Mouse (Mus musculus) urinary bladder, adult 2 months (tissue): ENCODE results near the gene Gnb5. TPM values are rescaled to one million over a fixed set of nuclear protein-coding genes. Genes with fewer than 3 reads are reported as not detected.

Experiments
- DNase-seq: peaks from one replicate; pipeline ENCODE4 v3.0.0; 2022; ENCODE audit warnings: low spot score
- polyA plus RNA-seq: library from polyadenylated mRNA; depleted of rRNA; stranded (reverse); fragments of >200 nt; gene quantifications from 2 replicates; pipeline ENCODE4 v1.2.3, GENCODE M21; 2012; rRNA removed

Gnb5 gene
- polyA plus RNA-seq: 17.6 and 20.6 TPM in 2 replicates

DNA sequence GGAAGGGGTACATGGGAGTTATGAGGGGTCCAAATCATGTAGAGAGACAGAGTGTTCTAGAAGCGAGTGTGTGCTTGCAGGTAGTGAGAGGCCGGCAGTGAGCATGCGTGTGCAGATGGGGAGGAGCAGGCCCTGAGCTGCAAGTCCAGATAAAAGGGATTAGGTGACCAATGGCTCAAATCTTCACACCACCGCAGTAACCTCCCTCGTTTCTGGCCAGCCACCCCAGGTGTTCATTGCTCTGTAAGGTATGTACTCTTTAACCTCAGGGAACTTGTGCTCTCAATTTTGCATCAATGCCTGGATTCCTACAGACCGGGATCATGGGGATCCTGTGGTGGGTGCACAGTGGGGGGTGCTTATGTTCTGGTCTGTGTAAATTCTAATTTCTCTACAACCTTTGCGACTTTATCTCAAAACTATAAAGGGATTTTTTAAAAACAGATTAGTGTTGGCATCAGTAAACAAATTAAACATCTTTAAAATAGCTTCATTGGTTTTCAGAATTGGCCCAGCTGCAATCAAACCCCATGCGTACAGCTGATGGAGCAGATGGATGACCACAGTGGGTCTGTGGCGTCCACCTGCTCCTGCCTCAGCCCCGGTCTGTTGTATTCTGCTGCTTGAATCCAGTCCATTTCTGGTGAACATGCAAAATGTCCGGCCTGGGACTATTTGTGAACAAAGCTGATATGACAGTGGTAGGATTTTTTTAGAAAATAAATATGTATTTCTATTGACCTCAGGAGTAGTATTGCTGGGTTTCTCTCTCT is at the start of gene Gnb5:
Gnb5 (plus strand) TSS at position 163 of the 773 bp plus-strand sequence.
- DNase-seq: no peak

DNA sequence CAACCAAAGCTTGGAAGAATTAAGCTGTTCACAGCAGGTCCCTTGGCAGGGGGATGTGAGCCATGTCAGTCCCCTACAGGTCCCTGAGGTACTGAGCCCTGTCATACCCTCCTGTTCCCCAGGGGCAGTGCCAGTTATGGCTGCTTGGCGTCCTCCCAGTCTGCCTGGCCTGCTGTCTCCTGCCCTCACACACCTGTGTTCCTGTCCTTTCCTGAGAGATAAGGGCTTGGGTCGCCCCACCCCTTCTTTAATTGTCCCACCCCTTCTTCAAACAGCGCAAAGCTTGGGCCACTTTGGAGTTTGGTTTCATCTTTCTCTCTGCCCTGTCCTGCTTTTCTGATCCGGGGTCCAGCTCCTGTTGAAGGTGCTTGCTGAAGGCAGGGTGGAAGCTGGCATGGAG is 47.3 kb upstream of the Gnb5 start:
- no peak for DNase-seq

DNA sequence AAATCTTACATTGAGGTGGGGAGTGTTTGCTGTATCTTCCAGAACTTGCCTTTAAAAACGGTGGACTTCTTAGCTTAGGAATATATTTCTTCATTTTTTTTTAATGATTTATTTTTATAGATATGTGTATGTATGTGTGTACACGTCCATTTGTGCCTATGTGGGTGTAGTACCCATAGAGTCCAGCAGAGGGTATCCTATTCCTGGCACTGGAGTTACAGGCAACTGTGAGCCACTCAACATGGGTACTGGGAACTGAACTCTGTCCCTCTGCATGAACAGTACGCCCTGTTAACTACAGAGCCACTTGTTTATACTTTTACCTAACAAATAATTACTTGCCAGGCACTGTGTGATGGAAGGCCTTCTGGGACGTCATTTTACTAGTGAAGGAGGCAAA is 46.4 kb upstream of the Gnb5 start:
- DNase-seq: no peak

DNA sequence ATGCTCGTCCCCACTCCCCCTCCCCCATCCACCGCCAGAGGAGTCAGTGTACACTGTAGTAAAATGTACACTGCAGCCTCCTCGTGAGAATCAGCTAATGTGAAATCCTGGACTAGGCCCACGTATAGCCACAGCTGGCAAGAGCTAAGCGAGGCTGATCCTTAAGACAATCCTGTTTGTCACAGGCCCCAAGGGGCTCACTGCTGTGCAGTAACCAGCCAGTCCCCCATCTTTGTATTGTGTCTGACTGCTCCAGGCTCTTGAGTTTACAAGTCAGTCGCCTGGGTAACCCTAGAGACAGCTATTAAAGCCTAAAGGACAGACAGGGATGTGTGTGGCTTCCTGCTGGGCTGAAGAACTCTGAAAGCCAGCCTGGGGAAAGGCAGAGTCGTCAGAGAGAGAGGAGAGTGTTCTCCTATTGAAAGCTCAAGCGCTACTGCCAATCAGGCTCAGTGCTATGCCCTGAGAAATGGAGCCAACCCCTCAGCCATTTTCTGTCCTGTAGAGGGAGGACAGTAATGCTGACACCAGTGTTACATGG is 44.7 kb upstream of the Gnb5 start:
- DNase-seq: no peak

DNA sequence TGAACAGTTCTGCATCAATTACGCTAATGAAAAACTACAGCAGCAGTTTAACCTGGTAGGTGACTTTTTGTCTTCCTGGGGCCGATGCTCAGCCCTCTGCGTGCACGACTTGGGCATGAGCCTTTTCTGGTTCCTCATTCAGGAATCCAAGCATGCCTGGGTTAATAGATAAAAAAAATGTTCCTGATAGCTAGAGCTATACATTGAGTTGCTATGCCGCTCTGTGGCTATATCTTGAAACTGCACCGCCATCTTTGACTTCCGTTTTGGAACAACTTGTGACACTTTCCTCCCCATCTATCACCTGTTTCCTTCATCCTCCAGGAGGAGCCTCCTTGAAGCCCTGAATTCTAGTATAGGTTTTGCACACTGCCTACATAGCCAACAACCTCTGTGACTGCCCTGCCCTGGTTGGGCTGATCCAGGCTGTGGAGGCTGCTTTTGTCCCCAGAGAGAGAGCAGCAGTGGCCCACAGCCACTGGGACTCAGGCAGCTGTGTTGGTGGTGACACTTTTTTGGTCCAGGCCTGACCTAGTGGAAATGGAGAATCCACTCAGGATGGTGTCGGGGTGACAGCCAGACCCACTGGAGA is 43.8 kb upstream of the Gnb5 start:
- DNase-seq: no peak

DNA sequence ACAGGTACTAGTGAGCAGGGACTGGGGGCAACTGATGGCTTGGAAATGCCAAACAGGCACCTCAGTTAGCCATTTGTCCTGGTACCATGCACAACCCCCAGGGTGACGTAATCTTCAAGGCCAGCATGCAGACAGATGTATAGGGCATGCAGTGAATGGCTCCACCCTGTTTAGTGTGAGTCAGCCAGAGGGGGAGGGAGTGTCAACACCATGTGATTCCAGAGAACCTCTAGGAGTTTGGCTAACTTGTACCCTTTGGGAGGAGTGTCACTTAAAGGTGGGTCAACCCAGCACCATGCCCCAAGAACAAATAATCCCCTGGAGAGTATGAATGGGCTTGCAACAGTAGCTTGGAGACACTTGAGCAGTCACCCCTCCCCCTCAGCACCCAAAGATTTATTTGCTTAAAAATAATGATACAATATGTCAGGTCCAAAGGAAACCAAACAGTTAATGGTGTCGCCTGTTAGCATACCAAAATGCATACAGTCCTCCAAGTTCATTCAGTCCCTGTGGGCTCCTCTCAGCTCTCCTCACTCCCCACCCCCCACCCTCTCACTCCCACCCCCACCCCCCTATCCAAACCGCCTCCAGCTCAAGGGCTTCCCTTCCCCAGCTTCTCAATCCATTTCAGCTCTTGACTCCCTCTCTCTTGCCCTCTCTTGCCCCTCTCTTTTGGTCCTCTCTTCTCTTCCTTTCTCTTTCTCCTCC is 41.9 kb upstream of the Gnb5 start:
- DNase-seq: no peak

DNA sequence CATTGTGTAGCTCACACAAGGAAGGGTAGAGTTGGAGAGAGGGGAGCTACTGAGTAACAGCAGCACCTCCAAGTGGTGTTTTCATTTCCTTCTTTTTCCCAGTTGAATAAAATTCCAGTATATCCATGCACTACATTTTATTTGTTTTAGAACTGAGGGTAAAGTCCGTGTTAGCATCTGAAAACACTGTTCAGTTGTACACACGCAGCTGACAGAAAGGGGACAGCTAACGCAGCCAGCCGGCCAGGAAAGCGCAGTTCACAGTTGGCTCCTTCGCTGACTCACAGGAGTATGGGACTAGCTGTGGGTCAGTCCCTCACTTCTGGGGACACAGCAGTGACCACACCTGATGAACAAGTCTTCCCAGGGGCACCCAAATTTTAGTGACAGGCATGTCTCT is 38.9 kb upstream of the Gnb5 start:
- DNase-seq: no peak

DNA sequence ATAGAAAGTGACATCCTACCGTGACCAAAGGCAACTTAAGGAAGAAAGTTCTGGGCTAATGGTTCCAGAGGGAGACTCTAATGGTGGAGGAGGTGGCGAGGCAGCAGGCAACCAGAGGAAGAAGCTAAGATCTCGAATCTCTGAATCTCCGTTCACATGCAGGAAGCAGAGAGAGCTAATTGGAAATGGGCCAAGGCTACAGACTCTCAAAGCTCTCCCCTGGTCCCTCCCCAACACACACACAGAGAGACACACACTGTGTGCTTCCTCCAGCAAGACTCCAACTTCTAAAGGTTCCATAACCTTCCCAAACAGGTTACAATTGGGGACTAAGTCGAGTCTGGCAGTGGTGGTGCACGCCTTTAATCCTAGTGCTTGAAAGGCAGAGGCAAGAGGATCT is 35.7 kb upstream of the Gnb5 start:
- no peak for DNase-seq

DNA sequence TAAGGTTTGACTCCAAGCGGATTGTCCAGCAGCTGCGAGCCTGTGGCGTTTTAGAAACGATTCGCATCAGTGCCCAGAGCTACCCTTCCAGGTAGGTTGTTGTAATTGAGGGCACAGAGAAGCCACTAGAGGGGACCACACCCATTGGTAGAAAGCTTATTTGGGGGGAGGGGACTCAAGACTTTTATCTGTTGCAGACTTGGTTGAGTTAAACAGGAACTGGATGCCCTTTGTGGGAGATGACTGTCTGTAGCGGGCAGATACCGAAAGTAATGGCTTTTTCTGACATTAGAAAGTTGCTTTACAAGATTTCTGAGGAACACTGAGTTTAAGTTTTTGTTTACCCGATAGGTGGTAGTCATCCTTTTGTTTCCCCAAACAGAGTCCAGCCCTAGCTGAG is 34.5 kb upstream of the Gnb5 start:
- DNase-seq: no peak

DNA sequence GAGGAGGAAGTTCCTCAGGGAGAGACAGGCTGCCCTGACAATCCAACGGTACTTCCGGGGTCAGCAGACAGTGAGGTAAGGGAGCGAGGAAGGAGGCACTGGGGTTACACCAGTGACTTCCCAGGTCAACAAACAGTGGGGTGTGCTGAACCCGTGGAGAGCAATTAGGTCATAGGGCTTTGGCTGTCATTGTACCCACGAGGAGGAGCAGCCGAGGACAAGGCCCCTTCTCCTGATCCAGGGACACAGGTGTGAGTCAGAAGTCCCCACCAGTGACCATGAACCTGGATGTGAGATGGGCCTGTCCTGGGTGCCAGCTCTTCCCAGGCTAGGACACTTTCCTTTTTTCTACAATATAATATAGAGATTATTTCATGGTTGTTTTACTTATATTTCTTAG is 32.4 kb upstream of the Gnb5 start:
- no peak for DNase-seq

DNA sequence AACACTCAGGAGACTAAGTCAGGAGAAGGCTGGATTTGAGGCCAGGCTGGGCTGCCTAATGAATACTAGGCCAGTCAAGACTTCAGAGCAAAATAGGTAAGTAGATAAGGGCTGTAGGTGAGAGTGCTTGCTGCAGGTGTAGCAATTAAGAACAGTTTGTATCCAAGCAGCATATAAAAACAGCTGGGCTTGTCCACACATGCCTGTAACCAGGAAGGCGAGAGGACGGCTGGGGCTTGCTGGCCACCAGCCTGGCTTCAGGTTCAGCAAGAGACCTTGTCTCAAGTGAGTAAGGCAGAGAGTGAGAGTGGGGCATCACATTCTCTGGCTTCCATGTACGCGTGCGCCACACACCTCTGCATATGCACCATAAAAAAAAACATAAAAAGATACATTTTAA is 31.6 kb upstream of the Gnb5 start:
- DNase-seq: no peak

DNA sequence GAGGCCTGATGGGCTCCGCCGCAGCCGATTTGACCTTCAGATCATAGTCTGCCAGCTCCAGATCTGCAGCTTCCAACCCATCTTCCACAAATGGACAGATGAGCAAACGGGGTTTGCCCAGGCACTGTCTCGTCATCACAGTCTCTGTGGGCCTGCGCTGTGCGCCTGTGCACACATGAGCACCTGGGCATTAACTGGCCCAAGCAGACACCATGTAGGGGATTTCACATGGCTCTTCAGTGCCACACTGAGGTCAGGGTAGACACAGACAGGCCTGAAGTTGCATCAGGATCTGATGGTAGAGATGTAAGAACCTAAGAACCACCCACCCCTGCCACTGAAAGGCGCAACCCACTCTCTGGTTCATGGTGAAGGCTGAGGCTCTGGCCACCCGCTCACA is 31.0 kb upstream of the Gnb5 start:
- DNase-seq: no peak

DNA sequence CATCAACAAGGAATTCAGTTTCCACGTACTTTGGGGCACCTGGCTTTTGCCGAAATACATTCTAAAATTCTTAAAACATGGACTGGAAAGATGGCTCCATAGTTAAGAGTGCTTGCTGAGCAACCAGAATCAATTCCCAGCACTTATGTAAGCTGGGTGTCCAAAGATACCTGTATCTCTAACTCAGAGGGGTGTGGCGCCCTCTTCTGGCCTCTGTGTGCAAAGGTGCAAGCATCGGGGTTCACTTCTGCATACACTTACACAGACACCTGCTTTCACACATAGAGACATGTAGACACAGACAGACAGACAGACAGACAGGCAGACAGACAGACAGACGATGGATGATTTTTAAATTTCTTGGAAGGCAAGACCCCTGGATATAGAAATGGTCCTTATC is 25.3 kb upstream of the Gnb5 start:
- no peak for DNase-seq

DNA sequence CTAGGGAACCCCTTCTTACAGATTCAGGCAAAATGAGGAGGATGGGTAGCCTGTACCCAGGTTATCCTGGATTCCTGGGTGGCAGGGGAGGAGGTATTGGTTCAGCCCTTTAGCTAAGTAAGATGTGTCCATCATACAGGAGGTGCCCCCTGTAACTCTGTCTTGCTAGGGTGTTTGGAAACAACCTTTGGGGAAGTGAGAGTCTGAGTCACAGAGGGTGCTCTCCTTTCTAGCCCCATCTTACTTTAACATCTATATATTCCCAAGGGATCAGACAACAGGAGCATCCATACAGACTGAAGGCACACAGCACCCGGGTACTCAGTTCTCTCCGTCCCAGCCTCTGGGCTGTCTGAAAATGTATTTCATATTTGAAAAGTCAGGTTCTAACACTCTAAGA is 23.9 kb upstream of the Gnb5 start:
- no peak for DNase-seq

DNA sequence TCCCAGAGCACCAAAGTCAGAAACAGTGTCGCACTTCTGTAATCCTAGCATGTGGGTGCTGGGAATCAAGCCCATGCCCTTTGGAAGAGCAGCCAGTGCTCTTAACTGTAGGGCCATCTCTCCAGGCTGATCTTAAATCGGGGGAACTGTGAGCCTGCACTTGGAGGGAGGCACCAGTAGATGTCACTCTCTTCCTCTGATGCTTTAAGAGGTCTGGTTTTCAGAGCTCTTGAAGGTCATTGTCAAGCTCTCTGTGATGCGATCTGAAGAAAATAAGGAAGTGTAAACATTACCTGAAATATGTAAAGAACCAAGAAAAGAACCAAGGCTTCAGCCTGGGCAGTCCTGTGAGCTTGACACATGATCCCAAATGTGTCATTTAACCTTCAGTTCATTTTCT is 23.3 kb upstream of the Gnb5 start:
- DNase-seq: no peak

DNA sequence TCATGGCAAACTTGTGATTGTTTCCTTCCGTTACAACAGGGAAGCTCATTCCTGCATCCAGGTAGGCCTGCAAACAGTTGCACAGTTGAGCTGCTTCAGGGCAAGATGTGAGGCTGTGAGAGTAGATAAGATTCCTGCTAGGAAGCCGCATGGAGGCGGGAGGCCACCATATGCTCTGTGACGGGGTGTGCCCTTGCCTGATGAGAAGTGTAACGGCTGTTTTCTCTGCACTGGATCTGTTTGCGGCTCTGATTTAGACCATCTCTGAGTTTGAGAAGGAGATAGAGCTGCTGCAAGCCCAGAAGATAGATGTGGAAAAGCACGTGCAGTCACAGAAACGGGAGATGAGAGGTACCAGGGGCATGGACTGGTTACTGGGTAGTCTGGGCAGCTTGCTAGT is 22.5 kb upstream of the Gnb5 start:
- no peak for DNase-seq

DNA sequence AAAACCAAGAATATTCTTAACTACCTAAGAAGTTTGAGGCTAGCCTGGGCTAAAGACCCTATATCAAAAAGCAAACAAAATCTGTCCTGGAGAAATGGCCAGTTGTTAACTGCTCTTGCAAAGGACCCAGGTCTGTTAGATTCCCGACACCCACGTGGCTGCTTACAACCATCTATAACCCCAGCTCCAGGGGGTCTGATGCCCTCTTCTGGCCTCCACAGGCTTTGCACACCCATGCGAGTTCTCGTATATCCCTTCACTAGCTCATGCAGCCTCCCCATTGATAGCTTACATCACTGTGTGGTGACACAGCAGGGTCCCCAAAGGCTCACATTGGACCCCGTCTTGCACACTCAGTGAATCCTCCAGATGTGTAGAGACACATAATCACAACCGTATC is 20.7 kb upstream of the Gnb5 start:
- DNase-seq: no peak

DNA sequence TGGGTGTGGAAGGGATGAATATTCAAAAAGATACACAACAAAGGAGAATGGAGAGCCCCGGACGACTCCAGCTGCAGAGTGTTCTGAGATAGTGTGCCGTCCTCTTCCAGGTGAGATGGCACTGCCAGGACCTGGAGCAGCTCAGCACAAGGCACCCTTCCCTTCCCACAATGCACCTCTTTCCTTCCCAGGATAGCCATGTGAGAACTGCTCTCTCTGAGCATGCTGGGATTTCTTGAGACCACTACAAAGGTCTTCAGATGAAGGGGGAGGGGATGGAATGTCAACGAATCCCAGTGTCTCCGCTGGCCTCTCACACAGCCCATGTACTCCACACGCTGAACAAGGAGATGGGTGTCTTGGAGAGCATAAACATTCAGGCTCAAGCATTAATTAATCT is 18.5 kb upstream of the Gnb5 start:
- DNase-seq: no peak

DNA sequence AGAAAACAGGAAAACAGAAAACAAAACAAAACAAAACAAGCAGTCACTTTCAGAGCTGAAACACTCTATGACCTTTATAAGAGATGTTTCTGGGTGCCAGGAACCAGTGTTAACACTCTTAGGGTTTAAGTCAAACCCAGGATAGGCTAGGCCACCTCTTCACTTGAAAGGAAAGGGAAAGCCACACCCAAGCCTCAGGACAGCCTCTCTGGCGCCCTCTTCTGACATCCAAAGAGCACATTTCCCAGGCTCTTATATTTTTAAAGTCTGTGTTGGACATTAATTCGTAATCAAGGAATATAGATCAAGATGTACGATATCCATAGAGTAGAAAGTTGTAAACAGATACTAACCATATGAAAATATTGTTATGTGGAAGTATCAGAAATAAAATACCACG is 16.5 kb upstream of the Gnb5 start:
- no peak for DNase-seq

DNA sequence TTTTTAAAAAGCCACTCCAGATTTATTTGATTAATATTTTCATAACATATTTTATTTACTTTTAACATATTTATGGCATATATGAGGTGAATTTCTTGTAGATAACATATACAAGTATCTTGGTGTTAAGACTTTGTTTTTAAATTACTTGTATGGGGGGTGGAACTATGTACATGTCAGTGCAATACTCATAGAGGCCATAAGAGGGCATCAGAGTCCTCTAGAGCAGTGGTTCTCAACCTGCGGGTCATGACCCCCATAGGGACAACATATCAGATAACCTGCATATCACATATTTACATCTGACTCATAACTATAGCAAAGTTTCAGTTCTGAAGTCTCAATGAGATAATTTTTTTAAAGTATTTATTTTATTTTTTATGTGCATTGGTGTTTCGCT is 6.7 kb upstream of the Gnb5 start:
- no peak for DNase-seq

DNA sequence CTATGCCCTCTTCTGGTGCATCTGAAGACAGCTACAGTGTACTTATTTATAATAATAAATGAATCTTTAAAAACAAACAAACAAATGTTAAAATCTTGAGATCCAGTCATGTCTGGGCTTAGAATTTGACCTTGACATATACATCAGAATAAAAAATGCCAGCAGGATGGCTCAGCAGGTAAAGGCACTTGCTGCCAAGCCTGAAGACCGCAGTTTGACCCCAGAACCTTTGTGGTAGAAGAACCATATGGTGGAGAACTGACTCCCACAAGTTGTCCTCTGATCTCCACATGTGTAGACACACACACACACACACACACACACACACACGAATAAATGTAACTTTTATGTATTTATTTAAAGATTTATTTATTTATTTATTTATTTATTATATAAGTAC is 3.1 kb upstream of the Gnb5 start:
- no peak for DNase-seq

DNA sequence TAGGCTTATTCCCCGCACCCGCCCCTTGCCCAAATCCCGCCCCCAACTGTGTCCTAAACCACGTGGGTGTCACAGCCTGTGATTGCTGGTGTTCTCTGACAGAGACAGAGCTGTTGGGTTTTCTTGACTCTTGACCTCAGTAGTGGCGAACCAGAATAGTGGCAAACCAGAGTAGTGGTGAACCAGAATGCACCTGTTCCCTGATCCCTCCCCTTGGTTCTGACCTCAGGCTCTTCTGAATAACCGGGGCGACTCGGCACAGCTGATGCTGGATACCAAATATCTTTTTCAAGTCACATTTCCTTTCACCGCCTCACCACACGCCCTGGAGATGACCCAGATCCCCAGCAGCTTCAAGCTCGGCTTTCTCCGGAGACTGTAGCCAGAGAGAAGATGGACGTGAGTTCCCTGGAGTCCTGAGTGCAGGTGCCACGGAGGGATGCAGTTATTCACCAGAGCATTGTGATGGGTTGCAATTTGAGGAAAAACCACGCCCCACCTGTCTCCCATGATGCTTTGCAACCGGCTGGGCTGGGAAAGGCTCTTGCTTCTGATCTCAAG is 2.3 kb upstream of the Gnb5 start:
- no peak for DNase-seq

DNA sequence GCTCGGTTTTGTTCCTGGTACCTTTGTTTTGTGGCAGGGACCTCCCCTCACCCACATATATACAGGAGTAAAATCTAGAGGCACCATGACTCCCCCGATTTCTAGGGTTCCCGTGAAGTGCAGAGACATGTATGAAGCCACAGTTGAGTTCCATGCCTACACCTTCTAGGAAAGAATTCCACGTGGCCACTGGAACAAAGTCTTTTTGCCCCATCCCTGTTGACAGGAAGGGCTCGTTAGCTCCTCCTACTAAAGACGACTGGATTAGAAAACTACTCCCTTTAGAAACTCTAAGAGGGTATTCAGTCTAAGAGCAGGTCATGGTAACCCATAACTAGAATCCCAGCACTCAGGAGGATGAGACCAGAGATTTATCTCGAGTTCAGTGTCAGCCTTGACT is 1.8 kb upstream of the Gnb5 start:
- no peak for DNase-seq
